Mouse (Mus musculus): ENCODE measurements at regions not wholly inside any gene's neighbourhood (a gene's known extent, or its start where the extent isn't known, plus 50 kb on each side); places are given as distances from the start of the nearest gene placed in this dataset.
A peak's percentile ranks its signal among the peaks of the same experiment; 100 is the strongest.

- no peak for DNase-seq
- WGBS = 73% methylated on average over 5 of the region's 5 CpGs
These were observed 167.2 kb downstream of the Btg1 start for GRCm38 (mm10) chr10:96783966-96784365.

GRCm38 (mm10) chr10:96786903-96787571, 170.2 kb downstream of the Btg1 start:
- WGBS = 48% methylated on average over 8 of the region's 8 CpGs
- H3K4me1 ChIP-seq (ENCODE audit: control insufficient read depth, insufficient read depth, low read length) = no peaks in the 10 kb centered on the region
- no peaks in the 10 kb centered on the region for H3K27me3 ChIP-seq (replicated peaks; ENCODE audit: control insufficient read depth, insufficient read depth, low read length)
- no peaks in the 10 kb centered on the region for H3K36me3 ChIP-seq (ENCODE audit: control insufficient read depth, insufficient read depth, low read length)
- no peak overlapping the region for H3K27ac ChIP-seq (ENCODE audit: insufficient read depth, low read depth, low read length)
- TF ChIP-seq CTCF (conservative IDR thresholded peaks at IDR 0.05; ENCODE audit: insufficient read depth, insufficient read length, low read depth, low read length) (no peak), POLR2A (IDR thresholded peaks at IDR 0.05; ENCODE audit: low read depth, low read length) (no peak)
- no peak for DNase-seq
- no peak overlapping the region for H3K4me3 ChIP-seq (ENCODE audit: insufficient read depth, low read depth, low read length)

More at GRCm38 (mm10) chr10:96783966-96784365, 167.2 kb downstream of the Btg1 start:
- H3K27me3 ChIP-seq (replicated peaks; ENCODE audit: control insufficient read depth, insufficient read depth, low read length) = no peaks in the 10 kb centered on the region
- no peak overlapping the region for H3K4me3 ChIP-seq (ENCODE audit: insufficient read depth, low read depth, low read length)
- no peak overlapping the region for H3K27ac ChIP-seq (ENCODE audit: insufficient read depth, low read depth, low read length)
- no peaks in the 10 kb centered on the region for H3K4me1 ChIP-seq (ENCODE audit: control insufficient read depth, insufficient read depth, low read length)
- H3K36me3 ChIP-seq (ENCODE audit: control insufficient read depth, insufficient read depth, low read length) = no peaks in the 10 kb centered on the region
- TF ChIP-seq CTCF (conservative IDR thresholded peaks at IDR 0.05; ENCODE audit: insufficient read depth, insufficient read length, low read depth, low read length) = no peak
- TF ChIP-seq POLR2A (IDR thresholded peaks at IDR 0.05; ENCODE audit: low read depth, low read length) = no peak

GRCm38 (mm10) chr10:96787572-96787946, 170.8 kb downstream of the Btg1 start:
- no peaks in the 10 kb centered on the region for H3K27me3 ChIP-seq (replicated peaks; ENCODE audit: control insufficient read depth, insufficient read depth, low read length)
- WGBS = 44% methylated on average over 1 of the region's 1 CpGs
- no peaks in the 10 kb centered on the region for H3K36me3 ChIP-seq (ENCODE audit: control insufficient read depth, insufficient read depth, low read length)
- DNase-seq = no peak
- no peaks in the 10 kb centered on the region for H3K4me1 ChIP-seq (ENCODE audit: control insufficient read depth, insufficient read depth, low read length)
- no peak for TF ChIP-seq POLR2A (IDR thresholded peaks at IDR 0.05; ENCODE audit: low read depth, low read length)
- no peak for TF ChIP-seq CTCF (conservative IDR thresholded peaks at IDR 0.05; ENCODE audit: insufficient read depth, insufficient read length, low read depth, low read length)
- no peak overlapping the region for H3K4me3 ChIP-seq (ENCODE audit: insufficient read depth, low read depth, low read length)
- H3K27ac ChIP-seq (ENCODE audit: insufficient read depth, low read depth, low read length) = no peak overlapping the region

- Histone ChIP-seq H3K27ac (ENCODE audit: insufficient read depth, low read depth, low read length) (no peak overlapping the region), H3K36me3 (ENCODE audit: control insufficient read depth, insufficient read depth, low read length) (no peaks in the 10 kb centered on the region), H3K27me3 (replicated peaks; ENCODE audit: control insufficient read depth, insufficient read depth, low read length) (no peaks in the 10 kb centered on the region), H3K4me3 (ENCODE audit: insufficient read depth, low read depth, low read length) (no peak overlapping the region), H3K4me1 (ENCODE audit: control insufficient read depth, insufficient read depth, low read length) (no peaks in the 10 kb centered on the region)
- TF ChIP-seq CTCF (conservative IDR thresholded peaks at IDR 0.05; ENCODE audit: insufficient read depth, insufficient read length, low read depth, low read length) (no peak), POLR2A (IDR thresholded peaks at IDR 0.05; ENCODE audit: low read depth, low read length) (no peak)
- WGBS = 86% methylated on average over 8 of the region's 8 CpGs
- DNase-seq = no peak
These were observed 171.7 kb downstream of the Btg1 start for GRCm38 (mm10) chr10:96788352-96789016.

GRCm38 (mm10) chr10:96797116-96797515, 180.3 kb downstream of the Btg1 start:
- no peaks in the 10 kb centered on the region for H3K27me3 ChIP-seq (replicated peaks; ENCODE audit: control insufficient read depth, insufficient read depth, low read length)
- H3K27ac ChIP-seq (ENCODE audit: insufficient read depth, low read depth, low read length) = no peak overlapping the region
- no peaks in the 10 kb centered on the region for H3K36me3 ChIP-seq (ENCODE audit: control insufficient read depth, insufficient read depth, low read length)
- H3K4me1 ChIP-seq (ENCODE audit: control insufficient read depth, insufficient read depth, low read length) = no peaks in the 10 kb centered on the region
- no peak for TF ChIP-seq POLR2A (IDR thresholded peaks at IDR 0.05; ENCODE audit: low read depth, low read length)
- TF ChIP-seq CTCF (conservative IDR thresholded peaks at IDR 0.05; ENCODE audit: insufficient read depth, insufficient read length, low read depth, low read length) = no peak
- DNase-seq = no peak
- WGBS = 70% methylated on average over 6 of the region's 6 CpGs
- H3K4me3 ChIP-seq (ENCODE audit: insufficient read depth, low read depth, low read length) = no peak overlapping the region

DNA sequence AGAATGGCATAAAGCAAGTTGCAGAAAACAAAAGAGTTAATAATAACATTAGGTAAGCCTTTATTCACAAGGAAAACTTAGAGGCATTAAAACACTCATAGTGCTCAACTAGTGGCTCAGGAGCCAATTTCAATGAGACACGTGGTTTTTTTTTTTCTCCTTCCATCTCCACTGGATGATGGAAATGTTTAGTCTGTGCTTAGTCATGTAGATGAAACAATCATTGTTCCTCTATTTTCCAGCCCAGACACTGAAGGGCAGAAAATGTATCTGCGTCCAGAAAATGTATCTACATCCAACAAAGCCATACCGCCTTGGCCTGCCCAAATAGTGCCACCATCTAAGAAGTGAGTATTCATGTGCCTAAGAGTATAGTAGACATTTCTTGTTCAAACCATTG, 184.0 kb downstream of the Btg1 start:
- H3K36me3 ChIP-seq (ENCODE audit: control insufficient read depth, insufficient read depth, low read length) = no peaks in the 10 kb centered on the region
- H3K27ac ChIP-seq (ENCODE audit: insufficient read depth, low read depth, low read length) = no peak overlapping the region
- H3K4me1 ChIP-seq (ENCODE audit: control insufficient read depth, insufficient read depth, low read length) = no peaks in the 10 kb centered on the region
- TF ChIP-seq POLR2A (IDR thresholded peaks at IDR 0.05; ENCODE audit: low read depth, low read length) (no peak), CTCF (conservative IDR thresholded peaks at IDR 0.05; ENCODE audit: insufficient read depth, insufficient read length, low read depth, low read length) (no peak)
- no peak overlapping the region for H3K4me3 ChIP-seq (ENCODE audit: insufficient read depth, low read depth, low read length)
- no peak for DNase-seq
- WGBS = 89% methylated on average over 3 of the region's 3 CpGs
- no peaks in the 10 kb centered on the region for H3K27me3 ChIP-seq (replicated peaks; ENCODE audit: control insufficient read depth, insufficient read depth, low read length)

- DNase-seq = peak; percentile 14
- H3K4me3 ChIP-seq (ENCODE audit: insufficient read depth, low read depth, low read length) = no peak overlapping the region
- no peaks in the 10 kb centered on the region for H3K4me1 ChIP-seq (ENCODE audit: control insufficient read depth, insufficient read depth, low read length)
- TF ChIP-seq CTCF (conservative IDR thresholded peaks at IDR 0.05; ENCODE audit: insufficient read depth, insufficient read length, low read depth, low read length) (no peak), POLR2A (IDR thresholded peaks at IDR 0.05; ENCODE audit: low read depth, low read length) (no peak)
- H3K27me3 ChIP-seq (replicated peaks; ENCODE audit: control insufficient read depth, insufficient read depth, low read length) = no peaks in the 10 kb centered on the region
- no peaks in the 10 kb centered on the region for H3K36me3 ChIP-seq (ENCODE audit: control insufficient read depth, insufficient read depth, low read length)
- WGBS = 35% methylated on average over 7 of the region's 7 CpGs
- no peak overlapping the region for H3K27ac ChIP-seq (ENCODE audit: insufficient read depth, low read depth, low read length)
These were observed 187.4 kb downstream of the Btg1 start for GRCm38 (mm10) chr10:96804030-96804784.

Data from kidney, adult 2 months (tissue).